Mouse (Mus musculus) CH12.LX (cell line): ENCODE results near the gene Fam50b. TPM values are rescaled to one million over a fixed set of nuclear protein-coding genes. Genes with fewer than 3 reads are reported as not detected.
A peak's percentile ranks its signal among the peaks of the same experiment; 100 is the strongest.

Source experiments
- DNase-seq: peaks from one replicate; pipeline ENCODE4 v3.0.0-alpha.2; 2013; ENCODE audit errors: extremely low read depth
- H3K27ac ChIP-seq: 2 replicates; pipeline ENCODE4 v1.5.1; 2012; ENCODE audit warnings: low read depth, mild to moderate bottlenecking, control low read depth, moderate library complexity; ENCODE audit not compliant: insufficient read depth
- H3K27me3 ChIP-seq: replicated peaks from 2 replicates; pipeline ENCODE3; 2012; ENCODE audit warnings: inconsistent platforms
- H3K36me3 ChIP-seq, 2 experiments: replicated peaks in 1 of 2; 2 replicates each; pipeline versions ENCODE3 to v1.6.1; 2012; ENCODE audit warnings: inconsistent platforms in 1 of 2, low read length in 1 of 2, mild to moderate bottlenecking in 1 of 2, mixed read lengths in 1 of 2, moderate library complexity in 1 of 2; ENCODE audit not compliant: control insufficient read depth in 1 of 2, insufficient read depth in 1 of 2
- H3K4me1 ChIP-seq, 2 experiments: 2 replicates each; pipeline ENCODE4 v1.6.1; 2012; ENCODE audit warnings: inconsistent platforms in 1 of 2, moderate library complexity in 1 of 2; ENCODE audit not compliant: insufficient read depth in 2 of 2, control insufficient read depth in 1 of 2
- H3K4me2 ChIP-seq: 2 replicates; pipeline ENCODE4 v1.6.1; 2012; ENCODE audit warnings: low read depth, mild to moderate bottlenecking, control low read depth; ENCODE audit not compliant: poor library complexity, insufficient read depth, severe bottlenecking
- H3K4me3 ChIP-seq, 3 experiments: fragments of 150-350 bp in 1 of 3; sonication (generic) in 1 of 3; replicated peaks in 1 of 3; 2 replicates each; pipeline versions ENCODE3 to v1.5.1; 2011 to 2012; ENCODE audit warnings: low read depth in 2 of 3, low read length in 2 of 3, mild to moderate bottlenecking in 2 of 3, moderate library complexity in 2 of 3, control low read depth in 1 of 3, improper control_type of control experiment in 1 of 3, inconsistent platforms in 1 of 3, mixed read lengths in 1 of 3; ENCODE audit not compliant: poor library complexity in 1 of 3
- H3K79me2 ChIP-seq: replicated peaks from 2 replicates; pipeline ENCODE4 v1.6.1; 2012; ENCODE audit warnings: mild to moderate bottlenecking, moderate library complexity; ENCODE audit not compliant: control insufficient read depth, poor library complexity, insufficient read depth, severe bottlenecking; ENCODE audit errors: extremely low read depth
- H3K9ac ChIP-seq: 2 replicates; pipeline ENCODE4 v1.6.1; 2012; ENCODE audit warnings: low read depth, mild to moderate bottlenecking, control low read depth, moderate library complexity; ENCODE audit not compliant: insufficient read depth
- H3K9me3 ChIP-seq: replicated peaks from 2 replicates; pipeline ENCODE3; 2012; ENCODE audit warnings: low read length, inconsistent platforms, mixed read lengths
- BHLHE40 ChIP-seq: IDR thresholded peaks from 2 replicates; pipeline ENCODE4 v1.6.1; 2011; ENCODE audit warnings: mild to moderate bottlenecking, low read depth, low read length, improper control_type of control experiment
- CHD1 ChIP-seq: IDR thresholded peaks from 2 replicates; pipeline ENCODE4 v1.6.1; 2012; ENCODE audit warnings: low read depth, low read length, improper control_type of control experiment, inconsistent platforms
- CHD2 ChIP-seq: IDR thresholded peaks from 2 replicates; pipeline ENCODE4 v1.6.1; 2011; ENCODE audit warnings: low read length, improper control_type of control experiment
- CTCF ChIP-seq, 2 experiments: IDR thresholded peaks in 1 of 2; conservative IDR thresholded peaks in 1 of 2; 2 replicates each; pipeline ENCODE4 v1.5.1; 2011 to 2012; ENCODE audit warnings: low read depth in 2 of 2, low read length in 2 of 2, improper control_type of control experiment in 1 of 2, inconsistent platforms in 1 of 2, mild to moderate bottlenecking in 1 of 2, moderate library complexity in 1 of 2
- E2F4 ChIP-seq: IDR thresholded peaks from 2 replicates; pipeline ENCODE4 v1.6.1; 2011; ENCODE audit warnings: low read depth, low read length, improper control_type of control experiment; ENCODE audit not compliant: insufficient replicate concordance
- EP300 ChIP-seq: IDR thresholded peaks from 2 replicates; pipeline ENCODE4 v1.6.1; 2011; ENCODE audit warnings: low read length, improper control_type of control experiment
- GABPA ChIP-seq: IDR thresholded peaks from 2 replicates; pipeline ENCODE4 v1.6.1; 2012; ENCODE audit warnings: low read depth, low read length, improper control_type of control experiment, inconsistent platforms; ENCODE audit not compliant: insufficient replicate concordance
- HCFC1 ChIP-seq: IDR thresholded peaks from 2 replicates; pipeline ENCODE4 v1.6.1; 2012; ENCODE audit warnings: low read depth, mild to moderate bottlenecking, inconsistent platforms, low read length, improper control_type of control experiment
- IRF4 ChIP-seq: IDR thresholded peaks from 2 replicates; pipeline ENCODE4 v1.6.1; 2014; ENCODE audit warnings: low read depth, mild to moderate bottlenecking, inconsistent platforms, low read length, improper control_type of control experiment
- JUN ChIP-seq: IDR thresholded peaks from 2 replicates; pipeline ENCODE4 v1.6.1; 2011; ENCODE audit warnings: low read depth, mild to moderate bottlenecking, low read length, improper control_type of control experiment, moderate library complexity; ENCODE audit not compliant: insufficient read depth
- JUND ChIP-seq: conservative IDR thresholded peaks from 2 replicates; pipeline ENCODE4 v1.6.1; 2011; ENCODE audit warnings: low read depth, low read length, improper control_type of control experiment
- KAT2A ChIP-seq: IDR thresholded peaks from 2 replicates; pipeline ENCODE4 v1.6.1; 2012; ENCODE audit warnings: low read length, improper control_type of control experiment, inconsistent platforms; ENCODE audit not compliant: insufficient replicate concordance
- MAFK ChIP-seq: IDR thresholded peaks from 2 replicates; pipeline ENCODE4 v1.6.1; 2011; ENCODE audit warnings: low read length, improper control_type of control experiment; ENCODE audit not compliant: insufficient replicate concordance
- MAX ChIP-seq: IDR thresholded peaks from 2 replicates; pipeline ENCODE4 v1.6.1; 2011; ENCODE audit warnings: low read length, improper control_type of control experiment
- MAZ ChIP-seq: IDR thresholded peaks from 2 replicates; pipeline ENCODE4 v1.6.1; 2012; ENCODE audit warnings: low read depth, mild to moderate bottlenecking, inconsistent platforms, low read length, improper control_type of control experiment, moderate library complexity
- MEF2A ChIP-seq: IDR thresholded peaks from 2 replicates; pipeline ENCODE4 v1.6.1; 2014; ENCODE audit warnings: low read depth, mild to moderate bottlenecking, inconsistent platforms, low read length, improper control_type of control experiment, borderline replicate concordance
- MXI1 ChIP-seq: IDR thresholded peaks from 2 replicates; pipeline ENCODE4 v1.6.1; 2011; ENCODE audit warnings: mild to moderate bottlenecking, low read depth, low read length, improper control_type of control experiment
- NELFE ChIP-seq: IDR thresholded peaks from 2 replicates; pipeline ENCODE4 v1.6.1; 2011; ENCODE audit warnings: low read depth, low read length, improper control_type of control experiment
- POLR2A ChIP-seq: IDR thresholded peaks from 2 replicates; pipeline ENCODE4 v1.6.1; 2011; ENCODE audit warnings: low read depth, mild to moderate bottlenecking, improper control_type of control experiment, low read length
- POLR2AphosphoS2 ChIP-seq: IDR thresholded peaks from 2 replicates; pipeline ENCODE4 v1.6.1; 2011; ENCODE audit warnings: low read depth, low read length, improper control_type of control experiment
- RAD21 ChIP-seq: IDR thresholded peaks from 2 replicates; pipeline ENCODE4 v1.6.1; 2011; ENCODE audit warnings: low read depth, mild to moderate bottlenecking, low read length, improper control_type of control experiment, moderate library complexity
- RCOR1 ChIP-seq: conservative IDR thresholded peaks from 2 replicates; pipeline ENCODE4 v1.6.1; 2012; ENCODE audit warnings: low read depth, mild to moderate bottlenecking, inconsistent platforms, low read length, improper control_type of control experiment
- SMC3 ChIP-seq: IDR thresholded peaks from 2 replicates; pipeline ENCODE4 v1.6.1; 2011; ENCODE audit warnings: low read depth, low read length, improper control_type of control experiment
- TBP ChIP-seq: conservative IDR thresholded peaks from 2 replicates; pipeline ENCODE4 v1.6.1; 2011; ENCODE audit warnings: low read depth, low read length, improper control_type of control experiment
- TCF12 ChIP-seq: IDR thresholded peaks from 2 replicates; pipeline ENCODE4 v1.6.1; 2014; ENCODE audit warnings: low read depth, mild to moderate bottlenecking, inconsistent platforms, low read length, improper control_type of control experiment
- UBTF ChIP-seq: IDR thresholded peaks from 2 replicates; pipeline ENCODE4 v1.6.1; 2012; ENCODE audit warnings: low read depth, mild to moderate bottlenecking, inconsistent platforms, low read length, improper control_type of control experiment, moderate library complexity
- USF1 ChIP-seq: IDR thresholded peaks from 2 replicates; pipeline ENCODE4 v1.6.1; 2014; ENCODE audit warnings: low read depth, mild to moderate bottlenecking, inconsistent platforms, low read length, improper control_type of control experiment
- USF2 ChIP-seq: conservative IDR thresholded peaks from 2 replicates; pipeline ENCODE4 v1.6.1; 2011; ENCODE audit warnings: low read depth, low read length, improper control_type of control experiment
- ZC3H11A ChIP-seq: IDR thresholded peaks from 2 replicates; pipeline ENCODE4 v1.6.1; 2012; ENCODE audit warnings: low read depth, mild to moderate bottlenecking, inconsistent platforms, low read length, improper control_type of control experiment
- ZKSCAN1 ChIP-seq: IDR thresholded peaks from 2 replicates; pipeline ENCODE4 v1.6.1; 2012; ENCODE audit warnings: low read depth, inconsistent platforms, low read length, improper control_type of control experiment, borderline replicate concordance
- ZMIZ1 ChIP-seq: IDR thresholded peaks from 2 replicates; pipeline ENCODE4 v1.6.1; 2012; ENCODE audit warnings: low read depth, mild to moderate bottlenecking, inconsistent platforms, low read length, improper control_type of control experiment
- ZNF384 ChIP-seq: IDR thresholded peaks from 2 replicates; pipeline ENCODE4 v1.6.1; 2012; ENCODE audit warnings: low read depth, low read length, improper control_type of control experiment, inconsistent platforms
- dilution Hi-C: fragments of 300-500 bp; cut with MboI; formaldehyde crosslinking; loops from 2 replicates; pipeline ENCODE4 v1.14.3; 2020; ENCODE audit warnings: low sequenced_read_pairs; ENCODE audit not compliant: extremely low pct_unique_long_range_greater_than_20kb, extremely low pct_ligation_motif_present
- in situ Hi-C: fragments of 300-500 bp; cut with MboI; formaldehyde crosslinking; loops from 3 replicates; pipeline ENCODE4 v1.14.3; 2019; ENCODE audit warnings: low sequenced_read_pairs, low pct_ligation_motif_present, low pct_unique_long_range_greater_than_20kb, mixed read lengths
- polyA plus RNA-seq: library from polyadenylated mRNA; unstranded; fragments of >175 nt; gene quantifications from 2 replicates; pipeline ENCODE4 v1.2.1, GENCODE M21; 2012; ENCODE audit warnings: low read depth; ENCODE audit not compliant: insufficient read length
- total RNA-seq, 2 experiments: library from RNA; depleted of rRNA; stranded (reverse); fragments of 300-350 nt in 1 of 2; fragments of >200 nt in 1 of 2; gene quantifications; 2 replicates each; pipeline ENCODE4 v1.2.3; 2012 to 2014

The Fam50b gene
- total and polyA plus RNA-seq, 3 experiments: 0.08 to 0.24 TPM; not detected in 1

GRCm38 (mm10) chr13:34746811-34747210, 12.2 kb downstream of the Fam50b start:
- TF ChIP-seq UBTF (no peak), JUND (no peak), ZKSCAN1 (no peak), GABPA (no peak), USF2 (no peak), MAX (no peak), MEF2A (no peak), MAZ (no peak), CTCF (conservative IDR thresholded peaks at IDR 0.05 in 1 of 2, IDR thresholded peaks at IDR 0.05 in 1 of 2; ENCODE audit: low read depth in 2 of 2, low read length in 2 of 2) (no peak), HCFC1 (no peak), ZC3H11A (no peak), POLR2A (no peak), TBP (no peak), TCF12 (no peak), JUN (no peak), ZNF384 (no peak), MAFK (no peak), RCOR1 (no peak)
- TF ChIP-seq, all 38 proteins: peak for 0
- H3K27ac ChIP-seq: no peak overlapping the region
- no peaks in the 10 kb centered on the region for H3K36me3 ChIP-seq
- DNase-seq: no peak
- no peaks in the 10 kb centered on the region for H3K79me2 ChIP-seq
- no peak overlapping the region for H3K4me2 ChIP-seq
- no peaks in the 10 kb centered on the region for H3K9me3 ChIP-seq
- no peak overlapping the region for H3K9ac ChIP-seq
- no peak overlapping the region for H3K4me3 ChIP-seq
- in situ Hi-C loops: no loop called here
- no peaks in the 10 kb centered on the region for H3K27me3 ChIP-seq
- H3K4me1 ChIP-seq: peaks cover 0 to 6% of the 10 kb centered on the region in 2 experiments; a peak in 2 of 4 replicates
- dilution Hi-C loops: no loop called here

GRCm38 (mm10) chr13:34748530-34748929, 13.9 kb downstream of the Fam50b start:
- in situ Hi-C loops: no loop called here
- no peak overlapping the region for H3K4me2 ChIP-seq
- peak; percentile 62 for DNase-seq
- H3K27ac ChIP-seq: no peak overlapping the region
- no peaks in the 10 kb centered on the region for H3K36me3 ChIP-seq
- H3K4me1 ChIP-seq: peaks cover 0 to 6% of the 10 kb centered on the region in 2 experiments; a peak in 2 of 4 replicates
- dilution Hi-C loops: no loop called here
- H3K9ac ChIP-seq: no peak overlapping the region
- H3K9me3 ChIP-seq: no peaks in the 10 kb centered on the region
- no peaks in the 10 kb centered on the region for H3K27me3 ChIP-seq
- H3K4me3 ChIP-seq: no peak overlapping the region
- H3K79me2 ChIP-seq: no peaks in the 10 kb centered on the region
- TF ChIP-seq ZKSCAN1 (no peak), MAZ (no peak), MXI1 (no peak), HCFC1 (no peak), JUN (peak; percentile 39; the same call in 1 of the 2 replicates), TCF12 (no peak), GABPA (no peak), CHD1 (no peak), MAFK (peak; percentile 63; the same call in 1 of the 2 replicates), MEF2A (no peak), EP300 (0 out of 2 replicates have a peak, but pooled peaks have one; percentile 32), NELFE (no peak), USF1 (no peak), SMC3 (no peak), JUND (peak; percentile 74), E2F4 (no peak), ZMIZ1 (no peak), IRF4 (peak; percentile 80), RAD21 (no peak), ZC3H11A (no peak), ZNF384 (no peak), BHLHE40 (no peak), POLR2AphosphoS2 (no peak), USF2 (no peak), KAT2A (no peak), CHD2 (no peak), MAX (no peak)
